Mouse (Mus musculus): ENCODE results near the gene Ptpro. TPM values are rescaled to one million over a fixed set of nuclear protein-coding genes. Genes with fewer than 3 reads are reported as not detected.

Gene Ptpro
- polyA plus RNA-seq, 1 experiment: 11.3 TPM

- H3K4me3 ChIP-seq (replicated peaks; ENCODE audit: control insufficient read depth, low read depth, low read length): no peak overlapping the region
- H3K4me1 ChIP-seq (ENCODE audit: control insufficient read depth, insufficient read depth, low read length): no peaks in the 10 kb centered on the region
- H3K27ac ChIP-seq (ENCODE audit: control insufficient read depth, insufficient read depth, low read depth, low read length, poor library complexity): no peak overlapping the region
- no peak for TF ChIP-seq POLR2A (IDR thresholded peaks at IDR 0.05; ENCODE audit: borderline replicate concordance, control insufficient read depth, low read depth, low read length)
- no peak for TF ChIP-seq CTCF (IDR thresholded peaks at IDR 0.05; ENCODE audit: control insufficient read depth, insufficient read depth, low read length)
- WGBS: 28% methylated on average over 6 of the region's 6 CpGs
These were observed 121.8 kb downstream of the Ptpro start for GRCm38 (mm10) chr6:137373920-137374319.

- no peak overlapping the region for H3K4me3 ChIP-seq (replicated peaks; ENCODE audit: control insufficient read depth, low read depth, low read length)
- TF ChIP-seq POLR2A (IDR thresholded peaks at IDR 0.05; ENCODE audit: borderline replicate concordance, control insufficient read depth, low read depth, low read length): no peak
- TF ChIP-seq CTCF (IDR thresholded peaks at IDR 0.05; ENCODE audit: control insufficient read depth, insufficient read depth, low read length): no peak
- H3K27ac ChIP-seq (ENCODE audit: control insufficient read depth, insufficient read depth, low read depth, low read length, poor library complexity): no peak overlapping the region
- peaks cover 2% of the 10 kb centered on the region; the same call in 1 of the 2 replicates for H3K4me1 ChIP-seq (ENCODE audit: control insufficient read depth, insufficient read depth, low read length)
- WGBS: 72% methylated on average over 9 of the region's 9 CpGs
These were observed 130.4 kb downstream of the Ptpro start for GRCm38 (mm10) chr6:137382546-137382945.

- 37% methylated on average over 4 of the region's 4 CpGs for WGBS
- no peak for TF ChIP-seq POLR2A (IDR thresholded peaks at IDR 0.05; ENCODE audit: borderline replicate concordance, control insufficient read depth, low read depth, low read length)
- TF ChIP-seq CTCF (IDR thresholded peaks at IDR 0.05; ENCODE audit: control insufficient read depth, insufficient read depth, low read length): no peak
- Histone ChIP-seq H3K4me3 (replicated peaks; ENCODE audit: control insufficient read depth, low read depth, low read length) (no peak overlapping the region), H3K4me1 (ENCODE audit: control insufficient read depth, insufficient read depth, low read length) (peaks cover 2% of the 10 kb centered on the region; the same call in 1 of the 2 replicates), H3K27ac (ENCODE audit: control insufficient read depth, insufficient read depth, low read depth, low read length, poor library complexity) (0 out of 2 replicates have a peak overlapping the region, but pooled peaks have one; percentile 6)
These were observed 134.2 kb downstream of the Ptpro start for GRCm38 (mm10) chr6:137386344-137386743.

- 62% methylated on average over 4 of the region's 4 CpGs for WGBS
- no peak for TF ChIP-seq CTCF (IDR thresholded peaks at IDR 0.05; ENCODE audit: control insufficient read depth, insufficient read depth, low read length)
- TF ChIP-seq POLR2A (IDR thresholded peaks at IDR 0.05; ENCODE audit: borderline replicate concordance, control insufficient read depth, low read depth, low read length): no peak
- Histone ChIP-seq H3K4me3 (replicated peaks; ENCODE audit: control insufficient read depth, low read depth, low read length) (no peak overlapping the region), H3K4me1 (ENCODE audit: control insufficient read depth, insufficient read depth, low read length) (peaks cover 2% of the 10 kb centered on the region; the same call in 1 of the 2 replicates), H3K27ac (ENCODE audit: control insufficient read depth, insufficient read depth, low read depth, low read length, poor library complexity) (no peak overlapping the region)
These were observed 134.8 kb downstream of the Ptpro start for GRCm38 (mm10) chr6:137386935-137387334.

- 49% methylated on average over 7 of the region's 7 CpGs for WGBS
- no peak overlapping the region for H3K27ac ChIP-seq (ENCODE audit: control insufficient read depth, insufficient read depth, low read depth, low read length, poor library complexity)
- H3K4me1 ChIP-seq (ENCODE audit: control insufficient read depth, insufficient read depth, low read length): no peaks in the 10 kb centered on the region
- no peak for TF ChIP-seq POLR2A (IDR thresholded peaks at IDR 0.05; ENCODE audit: borderline replicate concordance, control insufficient read depth, low read depth, low read length)
- TF ChIP-seq CTCF (IDR thresholded peaks at IDR 0.05; ENCODE audit: control insufficient read depth, insufficient read depth, low read length): no peak
- no peak overlapping the region for H3K4me3 ChIP-seq (replicated peaks; ENCODE audit: control insufficient read depth, low read depth, low read length)
These were observed 143.0 kb downstream of the Ptpro start for GRCm38 (mm10) chr6:137395075-137395474.

GRCm38 (mm10) chr6:137396106-137396793 lies 144.1 kb downstream of the Ptpro start:
- Histone ChIP-seq H3K4me1 (ENCODE audit: control insufficient read depth, insufficient read depth, low read length) (no peaks in the 10 kb centered on the region), H3K27ac (ENCODE audit: control insufficient read depth, insufficient read depth, low read depth, low read length, poor library complexity) (no peak overlapping the region), H3K4me3 (replicated peaks; ENCODE audit: control insufficient read depth, low read depth, low read length) (no peak overlapping the region)
- 68% methylated on average over 4 of the region's 4 CpGs for WGBS
- TF ChIP-seq POLR2A (IDR thresholded peaks at IDR 0.05; ENCODE audit: borderline replicate concordance, control insufficient read depth, low read depth, low read length): no peak
- no peak for TF ChIP-seq CTCF (IDR thresholded peaks at IDR 0.05; ENCODE audit: control insufficient read depth, insufficient read depth, low read length)

GRCm38 (mm10) chr6:137397358-137397757 lies 145.2 kb downstream of the Ptpro start:
- Histone ChIP-seq H3K4me3 (replicated peaks; ENCODE audit: control insufficient read depth, low read depth, low read length) (no peak overlapping the region), H3K27ac (ENCODE audit: control insufficient read depth, insufficient read depth, low read depth, low read length, poor library complexity) (no peak overlapping the region), H3K4me1 (ENCODE audit: control insufficient read depth, insufficient read depth, low read length) (no peaks in the 10 kb centered on the region)
- TF ChIP-seq POLR2A (IDR thresholded peaks at IDR 0.05; ENCODE audit: borderline replicate concordance, control insufficient read depth, low read depth, low read length) (no peak), CTCF (IDR thresholded peaks at IDR 0.05; ENCODE audit: control insufficient read depth, insufficient read depth, low read length) (no peak)
- 70% methylated on average over 2 of the region's 2 CpGs for WGBS

GRCm38 (mm10) chr6:137404196-137404595 lies 152.1 kb downstream of the Ptpro start:
- H3K4me3 ChIP-seq (replicated peaks; ENCODE audit: control insufficient read depth, low read depth, low read length): no peak overlapping the region
- H3K4me1 ChIP-seq (ENCODE audit: control insufficient read depth, insufficient read depth, low read length): no peaks in the 10 kb centered on the region; the same call in 1 of the 2 replicates
- no peak overlapping the region for H3K27ac ChIP-seq (ENCODE audit: control insufficient read depth, insufficient read depth, low read depth, low read length, poor library complexity)
- TF ChIP-seq POLR2A (IDR thresholded peaks at IDR 0.05; ENCODE audit: borderline replicate concordance, control insufficient read depth, low read depth, low read length) (no peak), CTCF (IDR thresholded peaks at IDR 0.05; ENCODE audit: control insufficient read depth, insufficient read depth, low read length) (no peak)
- WGBS: 72% methylated on average over 4 of the region's 4 CpGs
